Mouse (Mus musculus) frontal cortex, postnatal 10 days (tissue): ENCODE results near the gene Bcl9l.

Source experiments
- DNase-seq, 2 experiments: peaks; one replicate each; pipeline ENCODE4 v3.0.0; 2022; ENCODE audit warnings: low spot score in 2 of 2, mixed read lengths in 1 of 2

Gene Bcl9l

DNA sequence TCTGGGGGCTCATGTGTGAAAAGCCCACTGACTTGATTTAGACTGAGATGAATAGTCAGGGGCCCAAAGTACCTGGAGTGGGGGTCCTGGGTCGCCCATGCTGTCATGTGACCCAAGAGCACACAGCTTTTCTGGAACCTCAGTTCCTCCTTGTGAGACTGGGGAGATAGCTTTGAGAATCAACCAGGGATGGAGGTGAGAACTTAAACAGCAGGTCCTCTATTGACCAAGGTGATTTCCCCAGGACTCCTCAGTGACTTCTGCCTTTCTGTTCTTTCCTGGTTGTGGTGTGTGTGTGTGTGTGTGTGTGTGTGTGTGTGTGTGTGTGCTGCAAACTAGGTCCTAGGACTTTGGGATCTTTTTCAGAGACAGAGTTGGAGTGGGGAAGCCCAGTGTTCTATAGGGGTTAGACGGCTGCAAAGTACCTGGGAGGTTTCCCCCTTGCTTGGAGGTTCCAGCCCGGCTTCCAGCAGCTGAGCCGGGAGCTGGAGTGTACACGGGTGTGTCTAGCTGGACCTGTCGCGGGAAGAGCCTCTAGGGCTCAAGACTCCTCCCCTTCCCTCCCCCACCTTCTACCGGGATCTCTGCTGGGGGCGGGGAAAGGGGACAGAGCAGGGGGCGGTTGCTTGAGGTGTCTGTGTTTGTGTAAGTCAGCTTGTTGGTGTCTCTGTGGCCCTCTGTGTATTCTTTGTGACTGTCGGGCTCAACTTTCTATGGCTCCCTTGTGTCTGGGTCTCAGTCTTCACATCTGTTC is 15.2 kb downstream of the Bcl9l start:
- no peak for DNase-seq

- DNase-seq = peak; percentile 57 to 70
These were observed 16.1 kb downstream of the Bcl9l start for GRCm38 (mm10) chr9:44498421-44499355.

DNA sequence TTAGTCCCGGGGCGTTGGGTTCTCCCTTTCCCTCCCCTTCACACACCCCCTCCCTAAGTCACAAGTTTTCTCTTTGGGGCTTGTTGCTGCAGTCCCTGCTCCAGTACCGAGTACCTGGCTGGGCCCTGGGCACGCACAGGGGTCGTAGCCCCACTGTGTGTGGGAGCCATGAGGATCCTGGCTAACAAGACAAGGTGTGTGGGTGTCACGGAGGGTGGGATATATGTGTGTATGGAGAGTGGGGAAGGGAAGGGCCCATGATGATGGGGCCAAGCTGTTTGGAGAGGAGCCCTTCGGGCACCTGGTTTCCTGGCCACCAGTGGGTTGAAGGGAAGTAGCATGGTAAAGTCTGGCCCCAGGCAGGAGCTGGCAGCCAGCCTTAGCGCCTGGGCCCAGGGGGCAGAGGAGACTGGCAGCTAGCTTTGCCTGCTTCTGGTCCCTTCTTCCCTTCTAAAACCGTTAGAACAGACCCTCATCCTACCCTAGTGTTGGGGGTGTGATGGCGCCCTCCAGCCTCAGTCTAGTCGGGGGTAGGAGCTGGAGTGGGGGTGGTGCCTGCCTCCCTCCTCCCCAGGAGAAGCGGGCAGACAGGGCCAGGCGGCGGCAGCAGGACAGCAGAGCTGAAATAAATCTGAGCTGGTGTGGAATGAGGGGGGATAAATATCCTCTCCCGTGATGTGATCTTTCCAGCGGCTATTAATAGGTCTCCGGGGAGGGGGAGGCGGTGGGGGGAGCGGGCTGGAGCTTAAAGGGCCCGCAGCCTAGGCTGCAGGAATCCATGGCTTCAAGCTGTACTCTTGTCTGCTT is 16.9 kb downstream of the Bcl9l start:
- DNase-seq = peak; percentile 25 to 31

DNA sequence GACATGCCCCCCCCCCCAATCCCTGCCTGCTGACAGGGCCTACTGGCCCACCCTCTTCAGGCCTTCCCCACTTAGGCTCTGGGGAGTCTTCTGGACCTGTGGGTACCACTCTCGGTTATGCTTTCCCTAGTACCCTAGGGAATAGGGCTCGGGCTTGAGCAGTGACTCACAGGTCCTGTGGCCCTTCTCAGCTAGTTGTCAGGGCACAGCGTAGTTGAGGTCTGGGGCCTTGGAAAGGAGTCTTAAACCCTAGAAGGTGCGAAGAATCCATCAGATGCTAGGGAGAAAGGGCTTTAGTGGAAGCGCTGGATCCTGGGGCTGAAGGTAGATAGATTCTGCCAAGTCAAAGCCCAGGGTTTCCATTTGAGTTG is 17.5 kb downstream of the Bcl9l start:
- DNase-seq = peak in 1 of 2 experiments; percentile 17

GRCm38 (mm10) chr9:44500638-44501175 is 18.1 kb downstream of the Bcl9l start:
- peak in 1 of 2 experiments; percentile 13 for DNase-seq

GRCm38 (mm10) chr9:44501206-44501879 is 18.7 kb downstream of the Bcl9l start:
- peak in 1 of 2 experiments; percentile 7 for DNase-seq

DNA sequence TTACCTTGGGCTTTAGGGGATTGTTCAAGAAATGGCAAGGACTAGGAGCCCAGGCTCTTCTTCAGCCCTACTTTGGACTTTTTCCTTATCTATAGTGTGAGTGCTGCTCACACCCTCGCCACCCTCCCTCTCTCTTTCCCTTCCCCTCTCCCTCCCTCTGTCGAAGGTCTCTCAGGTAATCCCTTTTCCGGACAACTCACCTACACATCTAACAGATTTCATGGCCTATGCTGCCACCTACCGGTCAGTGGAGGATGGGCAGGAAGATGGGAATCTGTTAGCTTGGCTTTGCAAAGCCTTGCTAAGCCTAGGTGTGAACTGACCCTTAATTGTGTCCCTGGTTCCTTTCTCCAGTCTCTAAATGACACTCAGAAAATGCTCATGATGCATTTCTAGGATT is 19.4 kb downstream of the Bcl9l start:
- peak; percentile 46 to 77 for DNase-seq

DNA sequence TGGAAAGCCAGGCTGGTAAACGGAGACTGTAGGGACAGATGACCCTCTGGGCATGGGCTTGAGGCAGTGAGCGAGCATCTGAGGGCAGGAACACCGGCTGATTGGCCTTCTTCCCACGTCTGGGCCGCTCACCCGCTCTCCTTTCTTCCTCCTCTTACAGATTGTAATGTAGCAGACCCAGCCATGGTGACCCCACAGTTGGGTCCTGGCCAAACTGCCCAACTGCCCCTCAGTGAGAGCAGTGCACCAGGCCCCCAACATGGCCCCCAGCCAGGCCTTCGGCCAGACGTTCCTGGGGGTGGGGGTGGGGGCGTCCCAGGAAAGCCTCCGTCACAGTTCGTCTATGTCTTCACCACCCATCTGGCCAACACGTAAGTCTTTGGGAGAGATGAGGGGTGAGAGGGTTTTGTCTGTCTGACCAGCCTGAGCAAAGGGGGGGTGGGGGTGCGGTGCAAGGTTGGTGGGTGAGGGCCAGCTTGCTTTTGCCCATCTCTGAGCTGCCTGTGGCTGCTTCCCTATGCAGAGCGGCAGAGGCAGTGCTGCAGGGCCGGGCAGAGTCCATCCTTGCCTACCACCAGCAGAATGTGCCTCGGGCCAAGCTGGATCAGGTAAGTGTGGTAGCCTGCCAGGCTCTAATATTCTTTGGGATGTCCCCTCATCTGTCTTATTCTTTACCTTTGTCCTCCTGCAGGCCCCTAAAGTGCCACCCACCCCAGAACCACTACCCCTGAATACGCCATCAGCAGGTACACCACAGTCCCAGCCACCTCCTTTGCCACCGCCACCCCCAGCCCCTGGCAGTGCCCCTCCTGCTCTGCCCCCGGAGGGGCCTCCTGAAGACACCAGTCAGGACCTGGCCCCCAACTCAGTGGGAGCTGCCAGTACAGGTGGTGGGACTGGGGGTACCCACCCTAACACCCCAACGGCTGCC is 22.5 kb downstream of the Bcl9l start:
- DNase-seq = peak; percentile 16 to 39

- peak in 1 of 2 experiments; percentile 9 for DNase-seq
These were observed 23.3 kb downstream of the Bcl9l start for GRCm38 (mm10) chr9:44505824-44506467.

- DNase-seq = no peak
These were observed 23.9 kb downstream of the Bcl9l start for GRCm38 (mm10) chr9:44506566-44506965.

DNA sequence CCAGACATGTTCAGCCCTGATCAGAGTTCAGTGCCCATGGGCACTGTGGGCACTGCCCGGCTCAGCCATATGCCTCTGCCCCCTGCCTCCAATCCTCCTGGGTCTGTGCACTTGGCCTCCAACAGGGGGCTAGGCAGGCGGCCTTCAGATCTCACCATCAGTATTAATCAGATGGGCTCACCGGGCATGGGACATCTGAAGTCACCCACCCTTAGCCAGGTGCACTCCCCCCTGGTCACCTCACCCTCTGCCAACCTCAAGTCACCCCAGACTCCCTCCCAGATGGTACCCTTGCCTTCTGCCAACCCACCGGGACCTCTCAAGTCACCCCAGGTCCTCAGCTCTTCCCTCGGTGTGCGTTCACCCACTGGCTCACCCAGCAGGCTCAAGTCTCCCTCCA is 24.7 kb downstream of the Bcl9l start:
- DNase-seq = no peak

GRCm38 (mm10) chr9:44508124-44508619 is 25.5 kb downstream of the Bcl9l start:
- DNase-seq = no peak

DNA sequence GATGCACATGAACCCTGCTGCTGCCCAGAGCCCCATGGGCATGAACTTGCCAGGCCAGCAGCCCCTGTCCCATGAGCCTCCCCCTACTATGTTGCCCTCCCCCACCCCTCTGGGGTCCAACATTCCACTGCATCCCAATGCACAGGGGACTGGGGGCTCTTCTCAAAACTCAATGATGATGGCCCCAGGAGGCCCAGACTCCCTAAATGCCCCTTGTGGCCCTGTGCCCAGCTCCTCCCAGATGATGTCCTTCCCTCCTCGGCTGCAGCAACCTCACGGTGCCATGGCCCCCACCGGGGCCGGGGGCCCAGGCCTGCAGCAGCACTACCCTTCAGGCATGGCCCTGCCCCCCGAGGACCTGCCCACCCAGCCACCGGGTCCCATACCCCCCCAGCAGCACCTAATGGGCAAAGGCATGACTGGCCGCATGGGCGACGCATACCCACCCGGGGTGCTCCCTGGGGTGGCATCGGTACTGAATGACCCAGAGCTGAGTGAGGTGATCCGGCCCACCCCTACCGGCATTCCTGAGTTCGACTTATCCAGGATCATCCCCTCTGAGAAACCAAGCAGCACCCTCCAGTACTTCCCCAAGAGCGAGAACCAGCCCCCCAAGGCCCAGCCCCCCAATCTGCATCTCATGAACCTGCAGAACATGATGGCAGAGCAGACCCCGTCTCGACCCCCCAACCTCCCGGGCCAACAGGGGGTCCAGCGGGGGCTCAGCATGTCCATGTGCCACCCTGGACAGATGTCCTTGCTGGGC is 26.3 kb downstream of the Bcl9l start:
- DNase-seq = peak in 1 of 2 experiments; percentile 19

DNA sequence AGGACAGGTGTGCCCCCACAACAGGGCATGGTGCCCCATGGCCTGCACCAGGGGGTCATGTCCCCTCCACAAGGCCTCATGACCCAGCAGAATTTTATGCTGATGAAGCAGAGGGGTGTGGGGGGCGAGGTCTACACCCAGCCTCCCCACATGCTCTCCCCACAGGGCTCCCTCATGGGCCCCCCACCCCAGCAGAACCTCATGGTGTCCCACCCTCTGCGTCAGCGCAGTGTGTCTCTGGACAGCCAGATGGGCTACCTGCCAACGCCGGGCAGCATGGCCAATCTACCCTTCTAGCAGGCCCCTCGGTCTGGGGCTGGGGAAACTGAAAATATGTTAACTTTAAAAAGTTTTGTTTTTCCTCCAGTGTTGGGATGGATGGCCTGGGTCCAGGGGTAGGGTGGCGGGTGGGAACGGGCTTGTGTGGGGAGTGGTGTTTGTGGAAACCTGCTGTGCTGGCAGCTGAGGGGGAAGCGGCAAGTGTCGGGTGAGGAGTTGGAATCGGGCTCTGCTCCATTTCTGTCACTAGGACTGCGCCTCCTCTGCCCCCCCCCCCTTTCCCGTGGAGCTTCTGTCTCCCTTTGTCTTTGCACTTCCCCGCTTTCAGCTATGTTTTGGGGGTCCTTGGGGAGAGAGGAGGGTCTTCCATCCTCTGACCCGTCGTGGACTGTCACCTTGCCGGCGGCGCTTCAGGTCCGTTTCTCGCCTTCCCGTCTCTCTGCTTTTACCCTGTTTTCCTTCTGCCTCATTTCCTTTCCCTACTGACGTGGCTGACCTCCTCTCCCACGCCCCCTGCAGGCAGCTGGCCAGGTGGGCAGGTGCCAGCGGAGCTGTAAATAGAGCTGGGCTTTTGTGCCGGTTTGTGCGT is 27.1 kb downstream of the Bcl9l start:
- peak; percentile 80 to 81 for DNase-seq

- peak in 1 of 2 experiments; percentile 13 for DNase-seq
These were observed 27.8 kb downstream of the Bcl9l start for GRCm38 (mm10) chr9:44510355-44510871.

GRCm38 (mm10) chr9:44510872-44511601 is 28.4 kb downstream of the Bcl9l start:
- peak; percentile 47 to 52 for DNase-seq
